Mouse (Mus musculus): Measurements from ENCODE around the gene Aunip.

- no peak for TF ChIP-seq CTCF (IDR thresholded peaks at IDR 0.05; ENCODE audit: low read depth, low read length)
- TF ChIP-seq POLR2A (IDR thresholded peaks at IDR 0.05; ENCODE audit: extremely low read depth, insufficient read depth, low read length): no peak
These were observed 40.9 kb downstream of the Aunip start, which contains the start of gene Selenon for GRCm38 (mm10) chr4:134551494-134552316.
